Mouse (Mus musculus): ENCODE measurements around the gene Pkd1.

The Pkd1 gene

GRCm38 (mm10) chr17:24604557-24604956 is 54.9 kb downstream of the Pkd1 start:
- no peak for DNase-seq (ENCODE audit: low spot score in 2 of 2)

DNA sequence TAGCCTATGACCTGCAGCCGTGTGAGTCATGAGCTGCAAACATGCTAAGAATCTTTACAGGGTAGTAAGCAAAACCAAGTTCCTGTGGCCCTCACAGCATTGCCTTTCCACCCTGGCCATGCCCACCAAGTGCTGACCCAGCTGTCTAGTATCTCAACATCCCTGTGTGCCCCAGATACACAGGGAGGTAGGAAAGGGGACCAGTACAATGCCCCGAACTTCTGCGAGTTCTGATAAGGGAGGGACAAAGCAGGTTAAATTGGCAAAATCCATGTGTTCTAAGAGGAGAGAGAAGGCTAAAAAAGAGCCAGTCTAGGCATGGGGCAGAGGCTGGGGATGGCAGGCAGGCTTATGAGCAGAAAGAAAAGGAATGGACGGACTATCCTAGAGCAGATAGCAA is 58.7 kb downstream of the Pkd1 start:
- DNase-seq (ENCODE audit: low spot score in 2 of 2) = no peak

- no peak for DNase-seq (ENCODE audit: low spot score in 2 of 2)
Measured at GRCm38 (mm10) chr17:24608874-24609273, 59.2 kb downstream of the Pkd1 start.

- no peak for DNase-seq (ENCODE audit: low spot score in 2 of 2)
Measured at GRCm38 (mm10) chr17:24610711-24611110, 61.1 kb downstream of the Pkd1 start.

DNA sequence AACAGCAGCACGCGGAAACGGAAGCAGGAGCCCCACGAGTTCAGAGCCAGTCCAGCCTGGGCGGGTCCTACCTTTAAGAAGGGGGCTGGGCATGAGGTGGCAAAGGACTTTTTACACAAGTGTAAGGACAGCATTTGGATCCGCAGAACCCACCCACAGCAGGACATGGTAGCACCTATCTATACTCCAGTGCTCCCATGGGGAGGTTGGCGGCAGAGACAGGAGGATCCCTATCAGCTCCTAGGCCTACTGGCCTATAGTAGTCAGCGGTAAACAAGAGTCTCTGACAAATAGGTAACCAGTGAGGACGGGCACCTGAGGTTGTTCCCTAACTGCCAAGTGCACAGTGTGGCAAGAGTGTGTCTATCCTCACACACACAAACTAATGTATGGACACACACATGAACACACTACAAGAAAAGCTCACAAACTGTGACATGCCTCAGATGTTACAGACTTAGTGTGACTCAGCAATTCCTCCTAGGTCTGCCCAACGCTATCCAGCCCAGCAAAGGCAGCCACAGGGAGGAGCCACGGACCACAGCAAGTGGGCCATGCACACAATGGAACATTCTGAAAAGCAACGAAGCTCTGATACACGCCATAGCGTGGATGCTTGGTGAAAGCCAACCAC is 68.0 kb downstream of the Pkd1 start:
- DNase-seq (ENCODE audit: low spot score in 2 of 2) = no peak

DNA sequence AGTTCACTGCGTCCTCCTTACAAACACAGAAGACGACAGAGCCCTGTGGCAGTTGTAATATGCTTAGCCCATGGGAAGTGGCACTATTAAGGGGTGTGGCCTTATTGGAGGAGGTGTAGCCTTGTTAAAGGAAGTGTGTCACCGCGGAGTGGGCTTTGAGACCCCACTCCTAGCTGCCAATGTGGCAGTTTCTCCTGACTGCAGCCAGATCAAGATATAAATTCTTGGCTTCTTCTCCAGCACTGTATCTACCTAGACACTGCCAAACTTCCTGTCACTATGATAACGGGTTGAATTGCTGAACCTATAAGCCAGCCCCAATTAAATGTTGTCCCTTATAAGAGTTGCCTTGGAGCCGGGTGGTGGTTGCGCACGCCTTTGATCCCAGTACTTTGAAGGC is 75.8 kb downstream of the Pkd1 start:
- DNase-seq (ENCODE audit: low spot score in 2 of 2) = no peak

DNA sequence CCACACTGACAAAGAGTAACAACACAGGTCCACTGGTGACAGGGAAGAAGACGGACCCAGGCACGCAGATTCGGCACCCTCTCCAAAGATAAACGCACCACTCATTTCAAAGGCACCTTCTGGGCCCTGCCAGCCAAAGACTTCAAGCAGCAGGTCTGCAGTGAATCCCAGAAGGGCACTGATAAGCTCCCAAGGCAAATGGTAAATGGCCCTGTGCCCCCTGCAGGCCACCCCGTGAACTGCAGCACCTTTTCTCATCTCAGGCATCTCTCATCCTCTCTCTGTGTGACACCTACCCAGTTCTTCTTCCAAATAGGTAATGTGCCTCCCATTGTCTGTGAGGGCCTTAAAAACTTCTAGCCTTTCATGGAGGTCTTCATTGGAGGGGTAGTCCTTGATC is 79.0 kb downstream of the Pkd1 start:
- DNase-seq (ENCODE audit: low spot score in 2 of 2) = peak in 1 of 2 experiments; percentile 69

DNA sequence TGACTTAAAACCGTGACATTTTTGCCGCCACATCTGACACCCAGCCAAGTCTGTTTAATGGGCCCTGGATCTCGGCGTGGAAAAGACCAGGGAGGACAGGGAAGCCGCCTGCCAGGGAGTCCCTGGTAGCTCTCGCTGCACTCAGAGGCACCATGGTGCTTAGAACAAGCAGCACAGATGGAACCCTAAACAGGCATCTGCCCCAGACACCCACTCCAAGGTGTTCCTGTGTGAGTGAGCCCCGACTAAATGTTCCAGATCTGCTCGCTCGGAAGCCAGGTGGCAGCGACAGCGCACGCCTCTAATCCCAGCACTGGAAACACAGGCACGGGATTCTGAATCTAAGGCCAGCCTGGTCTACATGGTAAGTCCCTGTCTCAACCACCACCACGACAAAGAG is 80.4 kb downstream of the Pkd1 start:
- DNase-seq (ENCODE audit: low spot score in 2 of 2) = no peak

DNA sequence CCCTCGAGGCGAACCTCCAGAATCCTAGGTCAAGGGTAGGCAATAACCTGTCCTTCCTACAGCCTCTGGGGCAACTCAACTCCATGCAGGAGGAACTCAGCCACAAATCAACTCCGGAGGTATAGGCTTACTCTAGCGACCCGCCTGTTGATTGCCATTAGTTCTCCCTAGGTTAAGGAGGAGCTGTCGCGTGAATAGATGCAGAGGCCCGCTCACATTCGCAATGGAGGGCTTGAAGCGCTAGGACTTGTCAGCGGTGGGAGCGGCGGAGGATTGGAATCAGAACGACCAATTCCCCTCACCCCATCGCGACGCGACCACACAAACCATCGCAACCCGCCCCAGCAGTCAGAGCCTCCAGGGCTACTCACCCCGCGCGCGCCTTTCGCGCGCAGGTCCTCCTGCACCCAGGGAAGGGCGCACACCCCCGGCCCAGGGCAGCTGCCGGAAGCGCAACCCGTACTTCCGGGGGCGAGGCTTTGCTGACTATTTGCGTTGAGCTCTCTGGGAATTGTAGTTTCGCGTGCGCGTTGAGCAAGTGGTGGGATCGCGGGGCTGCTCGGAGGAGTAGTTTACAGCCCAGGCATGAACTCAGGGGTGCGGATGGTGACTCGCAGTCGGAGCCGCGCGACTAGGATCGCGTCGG is 82.7 kb downstream of the Pkd1 start, which contains the start of the genes Tsc2 and Nthl1:
Gene Tsc2 (minus strand): TSS at position 464 of the 646 bp plus-strand sequence.
Gene Nthl1 (plus strand): TSS at position 514 of the 646 bp plus-strand sequence.
- DNase-seq (ENCODE audit: low spot score in 2 of 2) = peak; percentile 90 to 91

GRCm38 (mm10) chr17:24632813-24633449 is 83.3 kb downstream of the Pkd1 start:
- no peak for DNase-seq (ENCODE audit: low spot score in 2 of 2)

DNA sequence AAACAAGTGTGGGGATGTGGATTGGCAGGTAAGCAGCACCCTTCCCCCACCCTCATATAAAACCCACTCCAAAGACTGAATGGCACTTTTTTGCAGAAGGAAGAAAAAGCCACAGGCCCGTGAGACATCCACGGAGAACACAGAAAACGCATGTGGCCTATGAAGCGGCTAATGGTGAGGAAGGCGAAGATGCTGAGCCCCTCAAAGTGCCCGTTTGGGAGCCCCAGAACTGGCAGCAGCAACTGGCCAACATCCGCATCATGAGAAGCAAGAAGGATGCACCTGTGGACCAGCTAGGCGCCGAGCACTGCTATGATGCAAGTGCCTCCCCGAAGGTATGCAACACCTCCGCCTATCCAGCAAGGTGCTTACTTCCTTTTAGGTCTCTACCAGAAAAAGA is 84.2 kb downstream of the Pkd1 start:
- DNase-seq (ENCODE audit: low spot score in 2 of 2) = no peak

DNA sequence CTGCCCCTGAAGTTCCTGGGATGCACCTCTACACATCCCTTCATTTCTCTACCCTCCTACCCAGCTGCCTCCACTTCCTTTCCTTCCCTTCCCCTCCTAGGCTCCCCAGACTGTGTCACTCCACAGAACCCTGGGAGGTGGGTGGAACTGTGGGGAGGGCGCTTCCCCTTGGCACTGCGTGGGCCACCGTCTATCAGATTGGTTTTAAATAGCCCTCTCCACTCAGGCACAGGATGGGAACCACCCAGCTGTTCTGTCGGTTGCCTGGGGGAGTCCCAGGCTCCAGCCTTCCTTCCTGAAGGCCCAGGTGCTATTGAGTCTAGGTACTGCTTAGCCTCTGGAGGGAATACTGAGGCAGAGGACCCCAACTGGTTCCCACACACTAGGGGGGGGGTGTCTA is 85.4 kb downstream of the Pkd1 start:
- no peak for DNase-seq (ENCODE audit: low spot score in 2 of 2)

DNA sequence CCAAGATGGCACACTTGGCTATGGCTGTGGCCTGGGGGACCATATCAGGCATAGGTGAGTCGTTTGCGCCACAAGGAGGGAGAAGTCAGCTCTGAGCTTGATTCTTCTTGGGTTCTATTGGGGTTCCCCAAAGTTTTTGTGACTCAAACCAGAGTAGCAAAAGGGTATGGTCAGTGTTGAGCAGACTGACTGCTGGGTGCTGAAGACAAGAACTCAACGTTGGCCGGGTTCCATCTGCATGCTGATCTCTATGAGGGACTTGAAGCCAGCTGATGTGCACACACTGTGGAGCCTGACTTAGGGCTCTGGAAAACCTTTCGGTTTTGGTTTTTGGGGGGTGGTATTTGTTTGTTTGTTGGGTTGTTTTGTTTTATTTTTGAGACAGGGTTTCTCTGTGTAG is 86.1 kb downstream of the Pkd1 start:
- DNase-seq (ENCODE audit: low spot score in 2 of 2) = no peak

- DNase-seq (ENCODE audit: low spot score in 2 of 2) = no peak
Measured at GRCm38 (mm10) chr17:24636781-24637481, 87.3 kb downstream of the Pkd1 start.

GRCm38 (mm10) chr17:24638214-24638613 is 88.6 kb downstream of the Pkd1 start:
- DNase-seq (ENCODE audit: low spot score in 2 of 2) = no peak

GRCm38 (mm10) chr17:24638840-24639239 is 89.2 kb downstream of the Pkd1 start:
- DNase-seq (ENCODE audit: low spot score in 2 of 2) = no peak

GRCm38 (mm10) chr17:24639571-24639988 is 89.9 kb downstream of the Pkd1 start:
- DNase-seq (ENCODE audit: low spot score in 2 of 2) = no peak

DNA sequence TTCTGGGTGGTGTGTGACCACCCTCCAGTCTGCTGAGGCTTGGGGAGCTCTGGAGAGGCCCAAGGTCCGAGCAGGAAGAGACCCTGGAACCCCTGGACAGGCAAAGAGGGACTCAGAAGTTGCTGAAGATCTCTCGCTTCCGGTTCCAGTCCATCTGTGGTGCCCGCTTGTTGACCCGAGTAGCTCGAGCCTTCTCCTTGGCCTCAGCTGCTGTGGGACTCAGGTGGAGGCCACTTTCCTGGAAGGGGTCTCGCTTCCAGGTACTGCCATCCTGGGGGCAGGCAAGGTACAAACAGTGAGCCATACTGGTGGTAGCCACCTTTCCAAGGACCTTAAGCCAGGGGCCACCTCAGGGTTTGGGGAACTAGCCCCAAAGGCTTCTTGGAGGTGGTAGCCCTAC is 90.5 kb downstream of the Pkd1 start:
- no peak for DNase-seq (ENCODE audit: low spot score in 2 of 2)

DNA sequence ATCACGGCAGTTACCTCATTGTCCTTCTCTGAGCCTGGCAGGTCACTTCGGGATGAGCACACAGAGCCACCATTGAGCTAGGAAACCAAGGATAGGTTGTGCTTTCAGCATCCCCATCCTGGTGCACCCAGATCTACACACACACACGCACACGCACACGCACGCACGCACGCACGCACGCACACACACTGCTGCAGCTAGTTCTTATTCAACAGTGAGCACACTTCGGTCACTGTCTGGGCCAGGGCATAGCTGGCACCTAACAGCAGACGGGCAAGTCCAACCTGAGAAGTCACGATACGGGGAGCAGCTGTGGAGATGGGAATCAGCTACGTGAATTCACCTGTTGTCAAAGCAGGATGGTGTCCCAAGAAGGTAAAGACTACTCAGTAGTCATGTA is 90.9 kb downstream of the Pkd1 start:
- no peak for DNase-seq (ENCODE audit: low spot score in 2 of 2)

- no peak for DNase-seq (ENCODE audit: low spot score in 2 of 2)
Measured at GRCm38 (mm10) chr17:24641944-24642343, 92.3 kb downstream of the Pkd1 start.

DNA sequence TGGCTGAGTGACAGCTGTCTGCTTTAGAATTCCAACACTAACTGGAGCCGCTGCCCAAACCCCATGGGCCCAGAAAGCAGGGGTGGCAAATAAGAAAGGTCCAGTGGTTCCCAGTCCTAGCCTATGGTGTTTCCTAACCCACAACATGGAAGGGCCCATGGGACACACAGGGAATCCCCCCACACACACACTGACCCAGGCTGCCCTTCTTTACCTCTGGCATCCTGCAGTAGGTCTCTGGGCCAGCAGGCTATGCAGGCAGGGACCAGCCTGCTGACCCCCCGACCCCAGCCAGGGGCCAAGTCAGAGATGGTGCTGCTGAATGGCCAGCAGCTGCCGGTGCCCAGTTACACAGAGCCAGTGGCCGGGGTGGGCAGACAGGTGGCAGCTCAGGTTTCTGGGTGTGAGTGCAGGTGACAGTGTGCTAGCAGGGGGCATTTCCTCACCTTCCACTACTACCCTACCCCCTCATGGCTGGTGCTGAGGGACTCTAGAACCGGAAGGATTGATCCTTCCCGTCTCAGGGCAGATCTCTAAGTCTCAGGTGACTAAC is 93.2 kb downstream of the Pkd1 start:
- no peak for DNase-seq (ENCODE audit: low spot score in 2 of 2)

- DNase-seq (ENCODE audit: low spot score in 2 of 2) = no peak
Measured at GRCm38 (mm10) chr17:24644030-24644715, 94.5 kb downstream of the Pkd1 start.

All from right cerebral cortex, postnatal 10 days (tissue).